Mouse (Mus musculus) stomach, postnatal 0 days (tissue): ENCODE data around the gene Ube2ql1.

Source experiments
- CTCF ChIP-seq: IDR thresholded peaks from 2 replicates; pipeline ENCODE4 v1.5.1; 2016; ENCODE audit warnings: antibody characterized with exemption, low read depth, mild to moderate bottlenecking, moderate library complexity
- EP300 ChIP-seq: optimal IDR thresholded peaks from 2 replicates; pipeline ENCODE3; 2016; ENCODE audit warnings: antibody characterized with exemption

GRCm38 (mm10) chr13:69738461-69738971 is 1.2 kb downstream of the Ube2ql1 start:
- TF ChIP-seq CTCF (no peak), EP300 (no peak)
